Mouse (Mus musculus) midbrain, embryonic 11.5 days (tissue): Measurements from ENCODE around the gene Gpr33. TPM values are rescaled to one million over a fixed set of nuclear protein-coding genes. Genes with fewer than 3 reads are reported as not detected.

Experiments used
- polyA plus RNA-seq: library from polyadenylated mRNA; unstranded; fragments of >200 nt; fragmentation: Nextera tagmentation; extraction: Ambion mirVana; gene quantifications from 2 replicates; pipeline ENCODE4 v1.2.1, GENCODE M21; 2014

The Gpr33 gene
- polyA plus RNA-seq, 1 experiment from 2014 or later = not detected

Other genes with a start within 250 kb of the Gpr33 start
- gene Hectd1, start 198.5 kb downstream of the Gpr33 start, polyA plus RNA-seq = 30.3 and 35.1 TPM in 2 replicates
- gene Heatr5a, start 56.7 kb downstream of the Gpr33 start, polyA plus RNA-seq = 9.2 and 9.5 TPM in 2 replicates
- 24.1 and 27.4 TPM in 2 replicates for gene Dtd2, start 21.6 kb downstream of the Gpr33 start, polyA plus RNA-seq
- gene Nubpl, start 69.7 kb upstream of the Gpr33 start, polyA plus RNA-seq = 12.6 and 14.2 TPM in 2 replicates